Mouse (Mus musculus) heart, adult 2 months (tissue): ENCODE measurements around the gene Phactr1.

Experiments used
- CTCF ChIP-seq: fragments of 200-600 bp; IDR thresholded peaks from 2 replicates; pipeline ENCODE4 v1.8.1; 2022; ENCODE audit warnings: antibody characterized with exemption, mild to moderate bottlenecking, moderate library complexity
- POLR2A ChIP-seq: fragments of 200-500 bp; IDR thresholded peaks from 2 replicates; pipeline ENCODE4 v1.6.1; 2011; ENCODE audit warnings: mild to moderate bottlenecking, low read depth, low read length, control low read depth; ENCODE audit not compliant: insufficient read depth

- TF ChIP-seq CTCF (no peak), POLR2A (no peak)
These were observed 257.9 kb downstream of the Phactr1 start for GRCm38 (mm10) chr13:42938346-42938745.
